Mouse (Mus musculus): Measurements from ENCODE around the gene Tgfbr2.

DNA sequence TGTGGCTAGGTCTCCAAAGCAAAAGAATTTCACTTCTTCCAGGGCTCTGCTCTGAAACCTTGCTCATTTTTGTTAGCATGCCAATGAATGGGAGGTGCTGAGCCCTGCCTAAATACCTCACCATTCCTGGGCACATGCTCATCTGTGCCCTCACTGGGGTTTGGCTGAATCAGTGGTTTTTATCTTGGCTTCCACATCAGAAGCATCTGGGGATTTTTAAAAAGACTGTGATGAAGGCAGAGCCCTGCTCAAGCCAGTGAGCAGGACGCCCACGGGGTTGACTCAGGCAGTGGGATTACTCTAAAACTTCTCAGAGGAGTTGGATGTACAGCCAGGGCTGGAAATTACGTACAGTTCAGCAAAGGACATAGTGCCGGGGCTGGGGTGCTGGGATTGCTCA, 22.3 kb downstream of the Tgfbr2 start:
- TF ChIP-seq CTCF (conservative IDR thresholded peaks at IDR 0.05; ENCODE audit: insufficient read depth, insufficient read length, low read depth, low read length): no peak
- no peak for TF ChIP-seq POLR2A (IDR thresholded peaks at IDR 0.05; ENCODE audit: low read depth, low read length)

Measured in kidney, adult 2 months (tissue).